Mouse (Mus musculus): ENCODE results near the gene Cygb. TPM values are rescaled to one million over a fixed set of nuclear protein-coding genes. Genes with fewer than 3 reads are reported as not detected.

Gene Cygb
- polyA plus RNA-seq, 1 experiment from 2014 or later = 6.9 TPM

DNA sequence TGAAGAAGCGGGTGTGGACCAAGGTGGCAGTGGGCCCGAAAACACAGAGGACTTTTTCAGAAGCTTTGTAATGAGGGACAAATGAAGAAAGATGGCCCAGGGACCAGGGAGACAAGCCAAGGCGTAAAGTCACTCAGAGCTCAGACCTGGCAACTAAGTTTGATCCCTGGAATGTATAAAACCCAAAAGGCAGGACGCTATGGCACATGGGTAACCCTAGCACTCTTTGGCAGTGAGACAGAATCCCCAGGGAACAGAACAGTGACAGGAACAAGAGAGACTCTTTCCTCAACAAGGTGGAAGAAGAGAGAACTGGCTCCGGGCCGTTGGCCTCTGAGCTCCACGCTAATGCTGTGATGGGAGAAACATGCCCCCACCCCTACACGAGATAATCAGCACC lies 3.3 kb downstream of the Cygb start:
- H3K27me3 ChIP-seq (replicated peaks) = peaks cover 58% of the 10 kb centered on the region
- no peak overlapping the region for H3K4me2 ChIP-seq (replicated peaks)
- 87% methylated on average over 8 of the region's 8 CpGs for WGBS
- no peak overlapping the region for H3K9ac ChIP-seq
- ATAC-seq (ENCODE audit: low FRiP score, low read depth) = no peak
- H3K4me1 ChIP-seq = peaks cover 32% of the 10 kb centered on the region
- H3K4me3 ChIP-seq = no peak overlapping the region
- H3K9me3 ChIP-seq = no peaks in the 10 kb centered on the region
- no peak overlapping the region for H3K27ac ChIP-seq
- no peaks in the 10 kb centered on the region for H3K36me3 ChIP-seq

DNA sequence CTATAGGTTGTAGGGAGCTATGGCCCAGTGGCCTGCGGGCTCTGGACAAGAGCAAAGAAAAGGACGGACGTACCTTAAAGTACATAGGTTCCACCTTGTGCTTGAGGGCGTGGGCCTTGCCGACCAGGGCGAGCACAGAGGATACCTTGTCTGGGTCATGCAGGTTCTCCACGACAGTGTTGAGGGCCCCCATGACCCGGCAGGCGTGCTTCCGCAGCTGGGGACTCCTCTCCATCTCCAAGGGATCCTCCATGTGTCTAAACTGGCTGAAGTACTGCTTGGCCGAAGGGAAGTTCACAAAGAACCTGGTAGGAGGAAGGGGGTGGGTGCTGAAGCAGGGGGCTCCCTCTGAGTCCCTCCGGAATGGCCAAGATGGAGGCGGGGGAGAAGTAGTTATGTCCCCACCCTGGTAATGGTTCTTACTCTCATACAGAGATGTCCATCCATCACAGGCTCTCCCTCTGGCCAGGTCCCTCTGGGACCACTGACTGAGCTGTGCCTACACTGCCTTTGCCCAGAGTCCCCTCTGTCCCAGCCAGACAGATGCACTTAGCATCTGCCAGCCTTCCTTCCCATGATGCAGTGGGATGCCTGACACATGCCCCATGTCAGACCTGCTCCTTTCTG lies 4.3 kb downstream of the Cygb start:
- no peak for ATAC-seq (ENCODE audit: low FRiP score, low read depth)
- Histone ChIP-seq H3K9me3 (no peaks in the 10 kb centered on the region), H3K4me3 (no peak overlapping the region), H3K27ac (no peak overlapping the region), H3K4me2 (replicated peaks) (no peak overlapping the region), H3K4me1 (peaks cover 32% of the 10 kb centered on the region), H3K9ac (no peak overlapping the region), H3K36me3 (no peaks in the 10 kb centered on the region), H3K27me3 (replicated peaks) (peaks cover 55% of the 10 kb centered on the region)
- 88% methylated on average over 13 of the region's 13 CpGs for WGBS

DNA sequence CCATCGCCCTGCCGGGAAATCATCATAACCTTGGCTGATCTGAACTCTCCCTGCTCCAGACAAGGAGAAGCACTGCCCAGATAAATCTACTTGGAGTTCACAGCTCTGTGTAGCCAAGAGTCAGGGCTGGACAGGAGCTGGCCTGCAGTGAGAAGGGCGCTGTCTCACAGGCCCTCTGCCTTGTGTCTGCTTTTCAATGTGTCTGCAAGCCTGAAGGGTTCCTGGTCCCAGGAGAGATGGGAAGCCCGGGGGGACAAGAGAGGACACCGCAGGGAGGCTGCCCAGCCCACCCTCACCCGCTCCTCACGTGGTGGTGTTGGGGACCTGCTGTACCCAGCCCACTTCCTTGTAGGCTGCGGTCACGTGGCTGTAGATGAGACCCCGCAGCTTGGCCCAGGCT lies 5.1 kb downstream of the Cygb start:
- no peak for ATAC-seq (ENCODE audit: low FRiP score, low read depth)
- WGBS = 77% methylated on average over 10 of the region's 10 CpGs
- H3K4me2 ChIP-seq (replicated peaks) = no peak overlapping the region

DNA sequence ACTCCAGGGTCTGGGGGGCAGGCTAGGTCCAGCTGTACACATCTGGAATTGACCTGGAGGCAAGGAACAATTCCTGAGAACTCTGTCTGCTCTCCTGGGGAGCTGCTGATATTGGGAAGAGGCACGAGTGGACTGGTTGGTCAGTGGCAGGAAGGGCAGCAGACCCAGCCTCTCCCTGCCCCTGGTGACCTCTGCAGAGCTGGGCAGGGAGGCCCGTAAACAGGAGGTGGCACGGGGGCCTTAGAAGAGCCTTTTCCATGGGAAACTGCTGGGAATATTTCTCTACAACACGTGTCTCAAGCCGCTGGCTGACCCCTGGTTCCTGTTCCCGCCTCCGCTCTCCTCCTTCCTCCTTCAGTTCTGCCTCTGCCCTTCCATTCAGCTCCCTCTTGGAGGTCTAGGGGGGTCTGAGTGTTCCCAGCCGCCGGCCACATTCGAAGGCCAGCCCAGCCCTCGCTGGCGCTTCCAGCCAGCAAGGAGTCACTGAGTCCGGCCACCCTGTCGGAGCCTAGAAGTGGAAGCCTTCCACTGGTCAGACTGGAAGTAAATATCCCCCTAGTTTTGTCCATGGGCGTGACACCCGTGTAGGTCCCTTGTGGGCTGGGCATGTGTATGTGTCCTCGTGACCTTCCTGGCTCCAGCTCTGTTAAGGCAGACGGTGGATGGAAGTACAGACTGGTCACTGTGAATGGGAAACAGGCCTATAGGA lies 5.7 kb downstream of the Cygb start:
- peaks cover 40% of the 10 kb centered on the region for H3K27me3 ChIP-seq (replicated peaks)
- peaks cover 34% of the 10 kb centered on the region for H3K4me1 ChIP-seq
- H3K36me3 ChIP-seq = no peaks in the 10 kb centered on the region
- H3K9ac ChIP-seq = no peak overlapping the region
- H3K9me3 ChIP-seq = no peaks in the 10 kb centered on the region
- H3K27ac ChIP-seq = no peak overlapping the region
- H3K4me2 ChIP-seq (replicated peaks) = no peak overlapping the region
- WGBS = 60% methylated on average over 18 of the region's 18 CpGs
- no peak for ATAC-seq (ENCODE audit: low FRiP score, low read depth)
- H3K4me3 ChIP-seq = no peak overlapping the region

More for the DNA sequence above, 5.1 kb downstream of the Cygb start:
- H3K36me3 ChIP-seq = no peaks in the 10 kb centered on the region
- H3K4me3 ChIP-seq = no peak overlapping the region
- peaks cover 34% of the 10 kb centered on the region for H3K4me1 ChIP-seq
- H3K9ac ChIP-seq = peak overlapping the region; percentile 22; the same call in 1 of the 2 replicates
- no peak overlapping the region for H3K27ac ChIP-seq
- H3K9me3 ChIP-seq = no peaks in the 10 kb centered on the region
- peaks cover 46% of the 10 kb centered on the region for H3K27me3 ChIP-seq (replicated peaks)

DNA sequence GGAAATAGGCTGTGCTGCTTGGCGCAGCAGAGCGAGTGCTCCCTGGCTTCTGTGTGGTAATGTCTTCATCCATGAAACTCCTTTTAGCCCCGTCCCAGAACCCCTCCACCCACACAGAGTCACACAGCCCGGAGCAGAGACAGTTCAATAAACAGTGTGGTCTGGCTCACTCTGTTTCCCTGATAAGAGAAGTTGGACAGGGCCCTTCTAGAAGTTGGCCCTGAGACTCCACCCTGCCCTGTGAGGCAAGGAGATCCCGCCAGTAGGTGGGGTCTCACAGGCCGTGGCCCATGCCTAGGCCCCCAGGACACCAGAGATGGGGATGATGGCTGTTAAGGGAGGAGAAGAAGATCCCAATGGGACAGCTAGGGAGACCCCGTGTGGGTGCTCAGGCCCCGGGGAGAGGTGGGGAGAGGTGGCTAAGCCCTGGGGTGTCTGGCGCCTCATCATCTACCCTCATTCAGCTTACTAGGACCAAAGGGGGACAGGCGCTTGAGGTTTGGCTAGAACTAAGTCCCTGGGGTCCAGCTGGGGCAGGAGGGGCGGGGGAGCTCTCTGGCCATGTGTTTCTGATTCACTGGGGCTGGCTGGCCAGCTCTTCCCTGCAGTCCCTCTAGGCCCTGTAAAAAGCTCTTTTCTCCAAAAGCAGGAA lies 6.6 kb downstream of the Cygb start:
- Histone ChIP-seq H3K9ac (no peak overlapping the region), H3K9me3 (no peaks in the 10 kb centered on the region), H3K4me3 (no peak overlapping the region), H3K4me2 (replicated peaks) (no peak overlapping the region), H3K4me1 (peaks cover 28% of the 10 kb centered on the region), H3K36me3 (no peaks in the 10 kb centered on the region), H3K27ac (no peak overlapping the region), H3K27me3 (replicated peaks) (peaks cover 31% of the 10 kb centered on the region)
- no peak for ATAC-seq (ENCODE audit: low FRiP score, low read depth)
- 68% methylated on average over 11 of the region's 11 CpGs for WGBS

DNA sequence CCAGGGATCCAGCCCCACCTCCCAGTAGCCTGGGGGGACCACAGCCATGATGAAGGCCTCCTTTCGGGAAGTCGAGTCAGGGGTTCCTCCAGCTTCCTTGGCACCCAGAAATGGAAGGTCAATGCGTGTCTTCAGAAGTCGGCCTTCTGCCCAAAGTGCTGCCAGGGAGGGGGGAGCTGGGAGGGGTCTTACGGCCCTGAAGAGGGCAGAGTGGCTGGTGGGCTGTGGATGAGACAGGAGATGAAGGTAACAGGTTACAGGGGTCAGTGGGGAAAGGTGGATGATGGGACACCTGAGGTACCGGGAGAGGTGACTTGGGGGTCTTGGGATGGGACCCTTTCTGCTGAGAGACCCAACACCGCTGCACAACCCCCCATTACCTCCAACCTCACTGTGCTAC lies 7.3 kb downstream of the Cygb start:
- Histone ChIP-seq H3K9me3 (no peaks in the 10 kb centered on the region), H3K4me3 (no peak overlapping the region), H3K27me3 (replicated peaks) (peaks cover 24% of the 10 kb centered on the region), H3K9ac (0 out of 2 replicates have a peak overlapping the region, but pooled peaks have one; percentile 8), H3K36me3 (no peaks in the 10 kb centered on the region), H3K4me2 (replicated peaks) (no peak overlapping the region), H3K4me1 (peaks cover 22% of the 10 kb centered on the region), H3K27ac (no peak overlapping the region)
- no peak for ATAC-seq (ENCODE audit: low FRiP score, low read depth)
- 84% methylated on average over 7 of the region's 7 CpGs for WGBS

DNA sequence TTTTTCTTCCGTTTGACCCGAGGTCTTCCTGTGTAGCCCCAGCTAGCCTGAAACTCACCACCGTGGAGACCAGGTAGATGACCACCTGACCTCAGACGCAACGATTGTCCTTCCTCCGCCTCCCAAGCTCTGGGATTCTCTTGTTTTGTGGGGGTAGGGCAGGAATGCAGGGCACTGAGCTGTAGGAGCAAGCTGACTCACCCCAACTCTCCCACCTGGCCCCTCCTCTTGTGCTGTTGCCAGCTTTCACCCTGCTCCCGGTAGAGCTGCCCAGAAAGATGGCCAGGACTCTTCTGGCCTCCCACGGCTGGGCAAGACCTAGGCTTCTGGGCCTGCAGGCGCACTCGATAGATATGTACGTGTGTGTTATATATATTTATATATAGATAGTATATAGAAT lies 8.0 kb downstream of the Cygb start:
- Histone ChIP-seq H3K27ac (no peak overlapping the region), H3K4me2 (replicated peaks) (no peak overlapping the region), H3K36me3 (no peaks in the 10 kb centered on the region), H3K9ac (no peak overlapping the region), H3K4me1 (peaks cover 20% of the 10 kb centered on the region), H3K9me3 (no peaks in the 10 kb centered on the region), H3K27me3 (replicated peaks) (peaks cover 18% of the 10 kb centered on the region), H3K4me3 (no peak overlapping the region)
- 78% methylated on average over 11 of the region's 11 CpGs for WGBS
- ATAC-seq (ENCODE audit: low FRiP score, low read depth) = no peak

DNA sequence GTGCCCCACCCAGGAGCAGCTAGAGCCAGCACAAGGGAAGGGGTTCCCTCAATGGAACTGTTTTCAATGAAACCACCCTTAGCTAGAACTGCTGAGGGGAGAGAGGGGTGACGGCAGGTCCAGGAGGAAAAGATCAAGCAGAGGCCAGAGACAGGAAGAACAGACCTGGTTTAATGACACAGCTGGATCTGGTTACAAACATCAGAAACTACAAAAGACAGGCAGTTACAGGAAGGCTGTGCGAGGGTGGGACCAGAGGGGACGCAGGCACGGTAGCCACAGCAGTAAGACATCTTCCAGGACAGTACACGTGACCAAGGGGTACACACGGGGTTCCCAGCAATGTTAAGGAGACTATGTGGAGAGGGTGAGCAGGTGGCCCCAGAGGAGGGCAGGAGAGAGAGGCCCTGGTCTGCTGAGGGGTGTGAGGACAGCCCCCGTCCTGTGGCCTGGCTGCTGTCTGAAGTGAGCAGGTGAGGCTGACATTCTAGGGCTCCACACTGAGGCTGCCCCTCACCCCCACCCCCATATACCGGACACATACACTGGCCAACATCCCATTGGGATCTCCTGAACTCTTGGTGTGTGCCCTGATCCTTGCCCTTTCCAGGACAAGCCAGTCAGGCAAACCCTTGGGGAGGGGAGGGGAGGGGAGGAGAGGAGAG lies 8.5 kb downstream of the Cygb start:
- H3K4me1 ChIP-seq = peaks cover 20% of the 10 kb centered on the region
- no peak overlapping the region for H3K27ac ChIP-seq
- no peak overlapping the region for H3K4me2 ChIP-seq (replicated peaks)
- H3K9me3 ChIP-seq = no peaks in the 10 kb centered on the region
- no peak overlapping the region for H3K4me3 ChIP-seq
- no peaks in the 10 kb centered on the region for H3K36me3 ChIP-seq
- ATAC-seq (ENCODE audit: low FRiP score, low read depth) = no peak
- 54% methylated on average over 8 of the region's 8 CpGs for WGBS
- H3K27me3 ChIP-seq (replicated peaks) = peaks cover 18% of the 10 kb centered on the region
- no peak overlapping the region for H3K9ac ChIP-seq

DNA sequence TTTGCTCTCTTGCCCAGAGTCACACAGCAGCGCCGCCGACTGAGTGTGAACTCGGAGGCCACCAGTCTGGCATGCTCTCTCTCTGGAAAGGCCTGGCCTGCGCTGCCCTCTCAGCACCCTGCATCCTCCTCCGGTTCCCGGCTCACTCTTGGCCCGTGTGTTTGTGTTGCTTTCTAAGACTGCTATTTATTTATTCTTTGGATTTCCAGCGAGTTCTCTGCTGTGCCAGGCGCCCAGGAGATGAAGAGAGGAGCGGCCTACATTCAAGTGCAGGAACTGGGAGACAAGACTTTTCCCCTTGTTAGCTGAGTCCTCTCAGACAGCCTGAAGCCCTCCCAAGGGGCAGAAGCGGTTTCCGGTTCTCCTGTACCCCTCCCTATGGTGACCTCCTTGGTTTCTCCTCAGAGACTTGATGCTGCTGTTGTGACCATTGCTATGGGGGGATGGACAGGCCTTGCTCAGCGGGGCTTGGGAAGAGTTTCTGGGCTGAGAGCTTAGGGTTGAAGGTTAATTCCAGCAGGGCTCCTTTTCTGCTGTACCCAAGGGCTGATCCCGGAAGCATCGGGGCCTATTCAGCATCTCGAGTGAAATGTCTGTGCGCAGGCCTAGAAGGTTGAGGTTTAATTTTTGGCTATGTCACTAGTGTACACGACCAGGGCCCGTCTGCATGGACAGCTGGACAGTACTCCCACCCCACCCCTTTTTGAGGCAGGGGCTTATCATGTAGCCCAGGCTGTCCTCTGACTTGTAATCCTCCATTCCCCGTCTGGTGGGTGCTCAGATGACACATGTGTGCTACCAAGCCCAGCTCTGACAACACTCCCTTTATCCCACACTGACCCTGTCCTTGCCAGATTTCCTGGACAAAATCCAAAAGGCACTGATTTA lies 9.6 kb downstream of the Cygb start:
- no peak overlapping the region for H3K27ac ChIP-seq
- H3K4me1 ChIP-seq = peaks cover 20% of the 10 kb centered on the region
- WGBS = 52% methylated on average over 21 of the region's 21 CpGs
- H3K4me3 ChIP-seq = no peak overlapping the region
- H3K36me3 ChIP-seq = no peaks in the 10 kb centered on the region
- H3K9me3 ChIP-seq = no peaks in the 10 kb centered on the region
- no peak overlapping the region for H3K9ac ChIP-seq
- peak overlapping the region; percentile 55 for H3K4me2 ChIP-seq (replicated peaks)
- ATAC-seq (ENCODE audit: low FRiP score, low read depth) = no peak
- peaks cover 8% of the 10 kb centered on the region for H3K27me3 ChIP-seq (replicated peaks)

DNA sequence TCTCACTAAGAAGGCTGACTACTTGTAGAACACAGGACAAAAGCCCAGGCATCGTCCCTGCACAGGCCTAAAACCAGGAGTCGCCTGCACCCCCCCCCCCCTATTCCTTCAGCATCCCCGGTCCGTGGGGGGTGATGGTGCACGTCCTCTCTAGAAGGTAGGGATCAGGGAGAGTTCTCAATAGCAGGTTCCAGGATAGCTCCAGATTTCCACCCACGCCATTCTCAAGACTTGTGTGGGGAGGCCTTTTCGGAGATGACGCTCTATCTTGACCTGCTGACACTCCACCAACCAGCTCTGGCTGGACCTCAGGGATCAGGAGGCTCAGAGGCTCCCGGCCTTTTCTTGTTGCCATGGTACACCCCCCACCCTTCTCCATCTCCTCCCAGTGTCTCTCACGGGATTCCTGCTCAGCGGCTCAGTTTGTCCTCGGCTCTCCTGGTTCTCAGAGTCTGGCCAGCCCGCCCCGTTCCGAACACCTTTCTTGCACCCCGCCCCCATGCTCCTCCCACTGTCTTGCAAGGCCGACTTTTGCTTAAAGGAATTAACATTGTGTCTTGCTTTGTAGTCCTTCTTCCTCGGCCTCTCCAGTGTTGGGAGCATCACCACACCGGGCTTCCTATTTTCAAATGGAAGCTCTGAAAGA lies 10.4 kb downstream of the Cygb start:
- Histone ChIP-seq H3K27ac (no peak overlapping the region), H3K9ac (peak overlapping the region; percentile 33; the same call in 1 of the 2 replicates), H3K4me3 (peak overlapping the region; percentile 18; the same call in 1 of the 2 replicates), H3K27me3 (replicated peaks) (peaks cover 5% of the 10 kb centered on the region; the same call in 1 of the 2 replicates), H3K36me3 (no peaks in the 10 kb centered on the region), H3K4me2 (replicated peaks) (peak overlapping the region; percentile 55), H3K4me1 (peaks cover 20% of the 10 kb centered on the region), H3K9me3 (no peaks in the 10 kb centered on the region)
- peak; percentile 42; the same call in 1 of the 2 replicates for ATAC-seq (ENCODE audit: low FRiP score, low read depth)
- WGBS = 4% methylated on average over 19 of the region's 19 CpGs
